Mouse (Mus musculus) layer of hippocampus, adult 9-10 months (tissue): ENCODE results near the gene Gata5.

Experiments used
- DNase-seq: peaks from one replicate; pipeline ENCODE4 v3.0.0; 2022; ENCODE audit warnings: low spot score

The Gata5 gene

GRCm38 (mm10) chr2:180307680-180308079 lies 26.8 kb downstream of the Gata5 start:
- DNase-seq: no peak

GRCm38 (mm10) chr2:180306423-180307168 lies 27.9 kb downstream of the Gata5 start:
- no peak for DNase-seq

DNA sequence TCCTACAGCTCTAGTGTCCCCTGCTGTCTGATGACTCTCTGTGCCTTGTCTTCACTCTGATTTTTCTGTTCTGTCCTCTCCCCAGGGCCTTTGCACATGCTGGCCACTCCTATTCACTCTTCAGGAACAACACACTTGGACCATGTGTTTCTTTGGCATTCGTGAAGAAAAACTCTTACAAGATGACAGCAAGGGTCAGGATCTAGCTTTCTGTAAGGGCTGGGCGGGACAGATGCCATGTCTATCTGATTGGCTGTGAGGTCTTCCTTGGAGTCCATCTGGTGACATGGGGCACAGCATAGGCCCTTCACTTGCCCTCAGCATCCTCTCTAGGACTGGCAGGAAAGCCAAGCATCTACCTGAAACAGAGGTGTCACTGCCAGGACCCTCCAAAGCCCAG lies 28.5 kb downstream of the Gata5 start:
- no peak for DNase-seq

DNA sequence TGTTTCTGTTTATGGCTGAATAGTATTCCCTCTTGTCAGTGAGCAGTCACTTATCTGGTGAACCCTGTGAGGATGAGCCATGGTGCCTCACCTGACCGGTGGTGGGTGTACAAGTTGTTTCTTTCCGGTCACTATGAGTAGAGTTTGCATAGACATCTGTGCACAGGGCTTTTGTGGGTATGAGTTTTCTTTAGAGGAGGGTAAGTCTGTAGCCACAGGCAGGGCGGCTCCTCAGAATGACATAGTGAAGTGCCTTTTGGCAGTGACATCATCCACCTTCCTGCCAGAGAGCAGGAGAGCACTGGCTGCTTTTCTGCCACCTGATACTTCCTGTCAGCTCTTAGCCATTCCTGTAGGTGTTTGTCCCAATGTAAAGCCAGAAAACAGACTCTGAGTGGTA lies 29.0 kb downstream of the Gata5 start:
- no peak for DNase-seq

DNA sequence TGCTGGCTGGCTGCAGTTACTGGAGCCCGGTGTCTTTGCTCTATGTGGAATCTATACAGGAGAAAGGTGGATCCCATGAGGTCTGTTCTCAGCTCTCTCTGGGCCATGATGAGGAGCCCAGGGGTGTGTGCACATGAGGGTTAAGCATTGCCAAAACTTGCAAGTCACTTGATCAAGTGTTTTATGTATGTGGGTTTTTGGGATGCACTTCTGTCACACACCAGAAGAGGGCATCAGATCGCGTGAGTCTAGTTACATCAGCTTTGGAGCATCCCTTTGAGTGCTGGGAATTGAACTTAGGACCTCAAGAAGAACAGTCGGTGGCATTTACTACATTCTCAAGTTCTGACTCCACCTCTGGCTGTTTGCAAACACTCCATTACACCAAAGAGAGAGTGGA lies 29.9 kb downstream of the Gata5 start:
- no peak for DNase-seq

DNA sequence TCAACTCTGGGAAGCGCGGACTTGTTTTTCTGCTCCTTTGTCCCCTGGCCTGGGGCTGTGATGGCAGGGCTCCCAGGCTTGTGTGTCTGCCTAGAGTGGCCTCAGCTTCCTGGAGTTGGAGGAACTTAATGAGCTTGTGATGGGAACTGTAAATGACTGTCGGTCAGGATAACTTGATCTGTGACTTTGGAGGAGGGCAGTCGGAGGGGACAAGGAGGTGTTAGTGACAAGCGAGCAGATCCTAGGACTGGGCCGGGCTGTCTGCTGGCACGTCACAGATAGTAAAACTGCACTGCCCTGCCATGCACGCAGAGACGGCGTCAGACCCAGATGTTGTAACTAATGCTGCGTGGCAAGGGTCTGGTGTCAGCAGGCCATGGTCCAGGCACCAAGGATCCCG lies 31.0 kb downstream of the Gata5 start:
- no peak for DNase-seq

DNA sequence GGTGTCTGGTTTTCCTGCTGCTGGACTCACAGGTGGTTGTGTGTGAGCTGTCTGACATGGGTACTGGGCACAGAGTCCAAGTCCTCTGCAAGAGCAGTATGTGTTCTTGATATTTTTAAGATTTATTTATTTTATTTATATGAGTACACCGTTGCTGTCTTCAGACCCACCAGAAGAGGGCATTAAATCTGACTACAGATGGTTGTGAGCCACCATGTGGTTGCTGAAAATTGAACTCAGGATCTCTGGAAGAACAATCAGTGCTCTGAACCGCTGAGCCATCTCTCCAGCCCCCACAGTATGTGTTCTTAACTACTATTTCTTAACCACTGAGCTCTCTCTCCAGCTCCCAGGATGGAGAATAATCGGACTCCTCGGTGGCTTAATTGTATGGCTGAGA lies 32.3 kb downstream of the Gata5 start:
- DNase-seq: no peak

GRCm38 (mm10) chr2:180300771-180301170 lies 33.7 kb downstream of the Gata5 start:
- DNase-seq: no peak

DNA sequence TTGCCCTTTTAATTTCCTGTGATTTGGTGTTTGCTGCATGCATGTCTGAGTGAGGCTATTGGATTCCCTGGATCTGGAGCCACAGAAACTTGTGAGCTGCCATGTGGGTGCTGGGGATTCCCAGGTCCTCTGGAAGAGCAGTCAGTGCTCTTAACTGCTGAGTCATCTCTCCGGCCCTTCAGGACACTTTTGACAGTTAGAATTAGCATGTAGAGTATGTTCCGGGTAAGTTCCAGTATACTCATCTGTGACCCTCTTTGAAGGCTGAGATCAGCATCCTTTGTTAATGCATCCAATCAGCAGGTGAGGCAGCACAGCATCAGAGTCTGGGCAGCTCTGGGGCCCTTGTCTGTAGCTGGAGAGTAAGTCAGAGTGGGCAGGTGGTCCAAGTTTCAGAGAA lies 34.2 kb downstream of the Gata5 start:
- DNase-seq: no peak

GRCm38 (mm10) chr2:180292906-180293305 lies 41.6 kb downstream of the Gata5 start:
- DNase-seq: no peak

DNA sequence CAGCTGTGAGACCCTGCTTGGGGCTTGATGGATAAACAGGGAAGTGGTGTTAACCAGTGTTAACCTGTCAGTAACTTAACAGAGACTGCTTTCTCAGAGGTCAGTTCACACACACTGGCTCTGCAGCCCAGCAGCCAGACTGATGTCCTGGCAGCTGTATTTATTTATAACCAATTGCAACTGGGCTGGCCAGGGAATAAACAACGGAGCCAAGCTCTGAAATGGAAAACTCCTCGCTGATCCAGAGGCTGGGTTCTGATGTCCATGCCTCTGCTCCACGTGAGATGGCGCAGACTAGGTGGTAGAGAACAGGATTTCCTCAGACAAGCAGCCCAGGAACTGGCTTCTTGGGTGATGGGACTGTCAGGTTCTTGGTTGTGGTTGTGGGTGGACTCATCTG lies 42.5 kb downstream of the Gata5 start:
- DNase-seq: no peak

- DNase-seq: no peak
Observed at GRCm38 (mm10) chr2:180291566-180291965, 42.9 kb downstream of the Gata5 start.

- DNase-seq: no peak
Observed at GRCm38 (mm10) chr2:180290503-180290902, 44.0 kb downstream of the Gata5 start.

GRCm38 (mm10) chr2:180289440-180290108 lies 44.9 kb downstream of the Gata5 start, which contains the start of gene Rbbp8nl:
Rbbp8nl (minus strand) TSS chr2:180289879.
- DNase-seq: no peak

DNA sequence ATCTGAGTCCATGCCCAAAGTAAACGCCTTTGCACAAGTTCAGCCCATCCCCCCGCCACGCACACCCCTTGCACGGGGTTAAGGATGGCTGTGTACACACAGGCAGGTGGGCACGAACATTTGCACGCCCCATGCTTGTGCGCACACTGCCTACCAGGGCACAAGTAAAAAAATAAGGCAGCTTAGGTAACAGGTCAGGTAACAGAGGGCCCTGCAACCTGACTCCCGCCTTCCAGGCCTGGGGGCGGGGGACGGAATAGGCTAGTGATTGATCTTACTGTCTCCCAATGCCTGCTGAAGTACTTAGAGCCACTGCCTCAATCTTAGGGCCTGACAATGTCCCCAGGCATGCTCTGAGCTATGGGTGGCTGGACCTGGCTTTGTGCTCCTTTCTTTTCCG lies 45.5 kb downstream of the Gata5 start:
- DNase-seq: no peak

GRCm38 (mm10) chr2:180279321-180279720 lies 55.2 kb downstream of the Gata5 start:
- DNase-seq: no peak

DNA sequence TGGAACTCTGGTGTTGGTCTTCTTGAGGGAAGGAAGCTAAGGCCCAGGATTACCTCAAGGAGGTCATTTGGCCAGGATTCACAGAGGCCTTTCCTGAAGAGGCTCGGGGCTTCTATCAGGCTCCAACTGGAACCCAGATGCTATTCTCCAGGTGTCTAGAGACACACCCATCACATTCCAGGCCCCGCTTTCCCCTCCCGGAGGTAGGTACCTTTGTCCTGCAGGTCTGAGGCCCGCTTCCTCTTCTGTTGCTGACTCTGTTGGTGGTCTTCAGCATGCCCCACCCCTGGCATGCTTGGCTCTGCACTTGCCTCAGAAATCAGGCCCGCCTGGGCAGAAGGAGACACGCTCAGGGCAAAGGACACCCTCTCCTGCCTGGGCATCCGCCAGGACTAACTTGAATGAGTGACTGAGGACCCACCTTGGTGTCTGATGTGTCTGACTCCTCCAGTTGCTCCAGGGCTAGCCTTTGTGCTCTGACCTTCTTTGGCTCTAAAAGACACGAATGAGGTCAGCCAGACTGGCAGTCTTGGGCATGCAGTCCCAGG lies 56.7 kb downstream of the Gata5 start:
- DNase-seq: no peak

- no peak for DNase-seq
Observed at GRCm38 (mm10) chr2:180276851-180277259, 57.6 kb downstream of the Gata5 start.

- no peak for DNase-seq
Observed at GRCm38 (mm10) chr2:180276385-180276784, 58.1 kb downstream of the Gata5 start.

- no peak for DNase-seq
Observed at GRCm38 (mm10) chr2:180275836-180276235, 58.7 kb downstream of the Gata5 start.
